Mouse (Mus musculus) forelimb bud, embryonic 11.5 days (tissue): ENCODE measurements at regions not wholly inside any gene's neighbourhood (a gene's known extent, or its start where the extent isn't known, plus 50 kb on each side); places are given as distances from the start of the nearest gene placed in this dataset.
A peak's percentile ranks its signal among the peaks of the same experiment; 100 is the strongest.
"Not testable (repeated sequence)": the region's sequence is repeated elsewhere in the genome, so short reads cannot be mapped to it uniquely, and the experiment has no call there.

Experiments used
- DNase-seq: peaks from one replicate; pipeline ENCODE4 v3.0.0-alpha.2; 2012; ENCODE audit warnings: low read depth, low spot score

- DNase-seq: peak; percentile 9
Measured at GRCm38 (mm10) chr7:60492028-60492995, 352.3 kb upstream of the Snrpn start.

GRCm38 (mm10) chr7:60487839-60488454 is 347.9 kb upstream of the Snrpn start:
- not testable (repeated sequence) for DNase-seq

- not testable (repeated sequence) for DNase-seq
Measured at GRCm38 (mm10) chr7:60450074-60450603, 310.1 kb upstream of the Snrpn start.

GRCm38 (mm10) chr7:60449239-60450073 is 309.4 kb upstream of the Snrpn start:
- not testable (repeated sequence) for DNase-seq

- DNase-seq: no peak
Measured at GRCm38 (mm10) chr7:60438781-60439180, 298.8 kb upstream of the Snrpn start.

GRCm38 (mm10) chr7:60391011-60391863 is 251.2 kb upstream of the Snrpn start:
- DNase-seq: peak; percentile 54

GRCm38 (mm10) chr7:60386957-60387356 is 246.9 kb upstream of the Snrpn start:
- not testable (repeated sequence) for DNase-seq

- DNase-seq: not testable (repeated sequence)
Measured at GRCm38 (mm10) chr7:60374001-60374400, 234.0 kb upstream of the Snrpn start.

- not testable (repeated sequence) for DNase-seq
Measured at GRCm38 (mm10) chr7:60352206-60352605, 212.2 kb upstream of the Snrpn start.
